Mouse (Mus musculus) kidney, adult 2 months (tissue): ENCODE results near the gene Mei1. TPM values are rescaled to one million over a fixed set of nuclear protein-coding genes. Genes with fewer than 3 reads are reported as not detected.

Source experiments
- DNase-seq: peaks from one replicate; pipeline ENCODE4 v3.0.0; 2021
- H3K27ac ChIP-seq: fragments of 200-500 bp; 2 replicates; pipeline ENCODE4 v1.5.1; 2012; ENCODE audit warnings: low read depth, low read length, control low read depth, inconsistent platforms; ENCODE audit not compliant: insufficient read depth
- H3K27me3 ChIP-seq: fragments of 200-500 bp; replicated peaks from 2 replicates; pipeline ENCODE4 v1.6.1; 2012; ENCODE audit warnings: mild to moderate bottlenecking, moderate library complexity, low read length, inconsistent platforms; ENCODE audit not compliant: control insufficient read depth, insufficient read depth
- H3K36me3 ChIP-seq: fragments of 200-500 bp; 2 replicates; pipeline ENCODE4 v1.6.1; 2012; ENCODE audit warnings: mild to moderate bottlenecking, moderate library complexity, low read length, inconsistent platforms; ENCODE audit not compliant: control insufficient read depth, insufficient read depth
- H3K4me1 ChIP-seq: fragments of 200-500 bp; 2 replicates; pipeline ENCODE4 v1.6.1; 2011; ENCODE audit warnings: low read length; ENCODE audit not compliant: control insufficient read depth, insufficient read depth
- H3K4me3 ChIP-seq: fragments of 200-500 bp; 2 replicates; pipeline ENCODE4 v1.5.1; 2011; ENCODE audit warnings: mild to moderate bottlenecking, low read depth, low read length, control low read depth; ENCODE audit not compliant: insufficient read depth
- CTCF ChIP-seq: fragments of 200-500 bp; conservative IDR thresholded peaks from 2 replicates; pipeline ENCODE4 v1.5.1; 2011; ENCODE audit warnings: low read depth, mild to moderate bottlenecking, control low read depth, low read length, moderate library complexity, mixed read lengths; ENCODE audit not compliant: insufficient read depth, insufficient read length
- POLR2A ChIP-seq: fragments of 200-500 bp; IDR thresholded peaks from one replicate; pipeline ENCODE4 v1.6.1; 2011; ENCODE audit warnings: low read depth, low read length, control low read depth
- WGBS: fragments of 180-500 bp; shearing (Covaris S2); methylation state at CpG from one replicate; pipeline ENCODE4 v1.1.7; 2018; 5-methylcytosine and 5-hydroxymethylcytosine counted together
- polyA plus RNA-seq: library from polyadenylated mRNA; depleted of rRNA; stranded (reverse); fragments of >200 nt; gene quantifications from 2 replicates; pipeline ENCODE4 v1.2.3, GENCODE M21; 2012; rRNA removed

Gene Mei1
- polyA plus RNA-seq, 1 experiment: not detected

- TF ChIP-seq POLR2A: no peak
- TF ChIP-seq CTCF: no peak
- peak overlapping the region; percentile 1; the same call in 1 of the 2 replicates for H3K4me3 ChIP-seq
- DNase-seq: peak; percentile 63
These were observed 96.7 kb downstream of the Mei1 start for GRCm38 (mm10) chr15:82166240-82167100.

GRCm38 (mm10) chr15:82167201-82168168, 97.7 kb downstream of the Mei1 start:
- H3K4me3 ChIP-seq: no peak overlapping the region
- 35% methylated on average over 23 of the region's 23 CpGs for WGBS
- peaks cover 40% of the 10 kb centered on the region for H3K4me1 ChIP-seq
- no peak for TF ChIP-seq CTCF
- TF ChIP-seq POLR2A: no peak
- no peaks in the 10 kb centered on the region for H3K36me3 ChIP-seq
- no peaks in the 10 kb centered on the region for H3K27me3 ChIP-seq
- DNase-seq: peak; percentile 82
- H3K27ac ChIP-seq: peak overlapping the region; percentile 96

More at GRCm38 (mm10) chr15:82166240-82167100, 96.7 kb downstream of the Mei1 start:
- Histone ChIP-seq H3K4me1 (peaks cover 40% of the 10 kb centered on the region), H3K36me3 (no peaks in the 10 kb centered on the region), H3K27ac (peak overlapping the region; percentile 96), H3K27me3 (no peaks in the 10 kb centered on the region)
- WGBS: 27% methylated on average over 22 of the region's 22 CpGs

DNA sequence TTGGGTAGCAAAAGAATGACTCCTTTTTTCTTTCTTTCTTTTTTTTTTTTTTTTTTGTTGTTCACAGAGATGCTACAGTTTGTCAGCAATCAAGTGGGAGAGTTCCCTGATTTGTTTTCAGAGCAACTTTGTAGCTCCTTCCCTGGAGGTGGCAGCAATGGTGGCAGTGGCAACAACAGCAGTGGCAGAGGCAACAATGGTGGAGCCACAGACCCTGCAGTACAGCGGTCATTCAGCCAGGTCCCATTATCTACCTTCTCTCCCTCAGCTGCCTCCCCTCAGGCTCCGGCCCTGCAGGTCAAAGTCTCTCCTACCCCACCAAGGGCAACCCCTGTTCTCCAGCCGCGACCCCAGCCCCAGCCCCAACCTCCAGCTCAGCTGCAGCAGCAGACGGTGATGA, 99.9 kb downstream of the Mei1 start:
- H3K4me3 ChIP-seq: no peak overlapping the region
- H3K36me3 ChIP-seq: no peaks in the 10 kb centered on the region
- H3K27ac ChIP-seq: no peak overlapping the region
- no peak for TF ChIP-seq CTCF
- TF ChIP-seq POLR2A: no peak
- H3K4me1 ChIP-seq: peaks cover 33% of the 10 kb centered on the region; the same call in 1 of the 2 replicates
- no peak for DNase-seq
- WGBS: 76% methylated on average over 5 of the region's 5 CpGs
- H3K27me3 ChIP-seq: no peaks in the 10 kb centered on the region

GRCm38 (mm10) chr15:82170437-82171377, 100.9 kb downstream of the Mei1 start:
- no peak for DNase-seq
- Histone ChIP-seq H3K27me3 (no peaks in the 10 kb centered on the region), H3K4me3 (no peak overlapping the region), H3K27ac (no peak overlapping the region), H3K4me1 (peaks cover 29% of the 10 kb centered on the region; the same call in 1 of the 2 replicates), H3K36me3 (peaks cover 1% of the 10 kb centered on the region)
- no peak for TF ChIP-seq CTCF
- no peak for TF ChIP-seq POLR2A
- WGBS: 81% methylated on average over 36 of the region's 36 CpGs

DNA sequence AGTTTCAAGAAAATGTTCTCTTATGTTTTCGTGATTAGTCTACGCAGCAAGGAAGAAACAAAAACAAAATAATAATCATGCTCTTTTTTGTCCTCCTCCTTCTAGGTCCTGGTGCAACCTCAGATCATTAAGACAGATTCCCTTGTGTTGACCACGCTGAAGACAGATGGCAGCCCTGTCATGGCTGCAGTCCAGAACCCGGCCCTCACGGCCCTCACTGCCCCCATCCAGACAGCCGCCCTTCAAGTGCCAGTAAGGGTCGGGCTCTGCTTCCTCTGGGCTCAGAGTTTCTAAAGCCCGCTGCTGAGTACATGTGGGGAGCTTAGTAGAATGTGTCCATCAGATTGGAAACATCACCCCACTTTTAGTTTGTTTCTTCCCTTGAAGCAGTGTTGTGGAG, 102.9 kb downstream of the Mei1 start:
- Histone ChIP-seq H3K27me3 (no peaks in the 10 kb centered on the region), H3K4me3 (no peak overlapping the region), H3K4me1 (peaks cover 11% of the 10 kb centered on the region; the same call in 1 of the 2 replicates), H3K27ac (no peak overlapping the region), H3K36me3 (peaks cover 1% of the 10 kb centered on the region)
- TF ChIP-seq POLR2A: no peak
- no peak for TF ChIP-seq CTCF
- no peak for DNase-seq
- WGBS: 71% methylated on average over 8 of the region's 8 CpGs

GRCm38 (mm10) chr15:82175091-82175490, 105.3 kb downstream of the Mei1 start:
- H3K36me3 ChIP-seq: peaks cover 3% of the 10 kb centered on the region
- H3K4me3 ChIP-seq: no peak overlapping the region
- WGBS: 96% methylated on average over 9 of the region's 9 CpGs
- no peak for DNase-seq
- no peaks in the 10 kb centered on the region for H3K27me3 ChIP-seq
- H3K4me1 ChIP-seq: no peaks in the 10 kb centered on the region
- TF ChIP-seq CTCF: no peak
- TF ChIP-seq POLR2A: no peak
- H3K27ac ChIP-seq: no peak overlapping the region

Other genes starting within 250 kb of the Mei1 start
- gene Tob2, start 211.2 kb upstream of the Mei1 start, polyA plus RNA-seq: 31.6 and 40.3 TPM in 2 replicates
- gene Phf5a, start 198.1 kb upstream of the Mei1 start, polyA plus RNA-seq: 33.5 and 47.4 TPM in 2 replicates
- gene Aco2, start 197.7 kb upstream of the Mei1 start, polyA plus RNA-seq: 890 and 915 TPM in 2 replicates
- 16.1 and 20.2 TPM in 2 replicates for gene Polr3h, start 143.8 kb upstream of the Mei1 start, polyA plus RNA-seq
- 5.6 and 6.0 TPM in 2 replicates for gene Csdc2, start 133.2 kb upstream of the Mei1 start, polyA plus RNA-seq
- gene Pmm1, start 109.1 kb upstream of the Mei1 start, polyA plus RNA-seq: 50.7 and 51.4 TPM in 2 replicates
- 0.08 and 0.15 TPM in 2 replicates for gene 1700029P11Rik, start 89.5 kb upstream of the Mei1 start, polyA plus RNA-seq
- gene Xrcc6, start 82.2 kb upstream of the Mei1 start, polyA plus RNA-seq: 15.6 and 22.1 TPM in 2 replicates
- 29.0 and 29.8 TPM in 2 replicates for gene Desi1, start 36.1 kb upstream of the Mei1 start, polyA plus RNA-seq
- 48.7 and 58.2 TPM in 2 replicates for gene Snu13, start 22.4 kb upstream of the Mei1 start, polyA plus RNA-seq
- gene 4930407I10Rik, start 10.8 kb upstream of the Mei1 start, polyA plus RNA-seq: 0.01 and 0.02 TPM in 2 replicates
- gene Ccdc134, start 57.9 kb downstream of the Mei1 start, polyA plus RNA-seq: 6.9 and 7.5 TPM in 2 replicates
- 102 and 118 TPM in 2 replicates for gene Srebf2, start 77.2 kb downstream of the Mei1 start, polyA plus RNA-seq
- gene Shisa8, start 142.8 kb downstream of the Mei1 start, polyA plus RNA-seq: 0.08 and 0.09 TPM in 2 replicates
- gene Tnfrsf13c, start 154.4 kb downstream of the Mei1 start, polyA plus RNA-seq: 0.24 and 3.5 TPM in 2 replicates
- gene Cenpm, start 174.8 kb downstream of the Mei1 start, polyA plus RNA-seq: 2.2 and 2.3 TPM in 2 replicates
- gene 1500009C09Rik, start 182.4 kb downstream of the Mei1 start, polyA plus RNA-seq: 0.20 TPM in 1 of 2 replicates, not detected in the other
- 0.47 and 0.90 TPM in 2 replicates for gene Sept3, start 204.9 kb downstream of the Mei1 start, polyA plus RNA-seq
- 0.08 TPM in 1 of 2 replicates, not detected in the other for gene Wbp2nl, start 229.0 kb downstream of the Mei1 start, polyA plus RNA-seq